Mouse (Mus musculus): Measurements from ENCODE around the gene Ranbp17.
A peak's percentile ranks its signal among the peaks of the same experiment; 100 is the strongest.

Ranbp17 gene

GRCm38 (mm10) chr11:33399346-33399745 lies 114.2 kb downstream of the Ranbp17 start:
- DNase-seq, result no peak

DNA sequence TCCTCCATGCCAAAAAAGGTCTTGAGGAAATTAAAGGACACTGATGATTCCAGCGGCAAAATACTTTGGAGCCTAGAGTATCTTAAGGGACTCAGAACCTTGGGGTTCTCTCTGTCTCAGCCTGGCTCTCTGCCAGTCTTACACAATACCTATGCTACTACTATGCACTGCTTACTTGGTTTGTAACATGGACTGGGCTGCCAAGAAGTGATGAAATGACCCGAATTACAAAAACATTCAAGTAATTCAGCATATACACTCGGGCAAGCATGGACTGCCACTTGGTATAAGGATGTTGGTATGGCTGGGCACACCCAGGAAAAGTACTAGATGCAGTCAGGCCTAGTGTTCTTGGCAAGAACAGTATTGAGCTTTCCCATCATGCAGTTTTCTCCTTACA lies 114.8 kb downstream of the Ranbp17 start:
- DNase-seq, result no peak

DNA sequence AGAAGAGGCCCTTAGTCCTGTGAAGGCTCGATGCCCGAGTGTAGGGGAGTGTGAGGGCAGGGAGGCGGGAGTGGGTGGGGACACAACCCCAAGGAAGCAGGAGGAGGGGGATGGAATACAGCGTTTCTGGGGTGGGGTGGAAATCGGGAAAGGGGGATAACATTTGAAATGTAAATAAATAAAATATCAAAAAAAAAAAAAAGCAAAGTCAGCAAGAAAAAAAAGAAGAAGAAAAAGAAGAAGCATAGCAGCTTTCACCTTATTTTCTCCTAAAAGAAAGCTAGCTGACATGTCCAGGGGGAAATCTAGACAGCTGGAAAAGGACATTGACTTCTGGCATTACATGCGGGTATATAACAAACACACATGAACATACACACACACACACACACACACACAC lies 117.3 kb downstream of the Ranbp17 start:
- DNase-seq, result no peak

- no peak for DNase-seq
These were observed 119.5 kb downstream of the Ranbp17 start for GRCm38 (mm10) chr11:33394093-33394492.

DNA sequence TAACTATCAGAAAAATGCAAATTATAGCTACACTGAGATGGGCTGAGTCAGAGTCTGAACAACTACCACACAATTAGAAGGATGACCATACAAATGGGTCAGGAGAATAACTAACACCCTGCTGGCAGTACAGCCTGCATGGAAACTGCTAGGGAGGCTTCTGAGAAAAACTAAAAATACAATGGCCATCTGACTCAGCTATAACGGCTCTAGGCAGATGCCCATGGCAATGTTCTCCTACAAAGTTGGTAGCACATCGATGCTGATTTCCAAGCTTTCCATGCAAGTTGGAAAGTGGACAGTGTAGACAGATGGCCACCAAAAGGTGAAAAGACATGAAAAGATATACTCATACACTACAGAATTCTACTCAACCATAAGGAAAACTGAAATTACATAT lies 124.9 kb downstream of the Ranbp17 start:
- DNase-seq, result peak; percentile 35

DNA sequence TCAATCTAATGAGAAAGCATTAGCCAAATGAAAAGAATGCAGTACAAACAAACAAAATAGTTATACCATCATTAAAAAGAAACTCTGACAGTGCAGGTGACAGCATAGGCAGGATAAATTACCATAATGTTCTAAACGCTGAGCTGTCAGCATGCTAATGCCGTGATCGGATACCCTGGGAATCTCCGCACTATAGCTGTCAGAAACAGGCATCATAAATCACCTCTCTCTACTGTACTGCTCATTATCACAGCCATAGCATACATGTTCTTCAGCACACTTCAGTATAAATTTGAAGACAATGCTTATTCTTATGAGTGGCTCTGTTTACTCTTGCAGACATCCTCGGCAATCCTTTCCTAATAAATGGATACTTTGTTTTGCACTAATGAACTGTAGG lies 151.7 kb downstream of the Ranbp17 start:
- no peak for DNase-seq

DNA sequence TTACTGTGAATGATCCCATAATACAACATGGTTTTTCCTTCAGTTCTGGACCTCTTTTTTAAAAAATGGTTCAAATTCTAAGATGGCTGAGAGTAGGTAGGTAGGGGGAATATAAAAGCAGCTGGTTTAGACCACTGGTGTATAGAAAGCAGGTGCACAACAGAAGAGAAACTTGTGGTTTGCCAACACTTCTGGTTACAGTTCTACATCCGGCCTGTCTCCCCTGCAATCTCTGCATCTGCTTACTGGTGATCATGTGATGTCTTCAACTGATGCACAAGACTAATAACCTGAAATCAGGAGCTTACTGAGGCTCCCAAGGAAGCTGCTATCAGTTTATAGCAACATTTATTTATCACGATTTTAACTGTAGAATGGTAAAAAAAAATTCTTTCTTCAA lies 164.3 kb downstream of the Ranbp17 start:
- no peak for DNase-seq

- DNase-seq, result no peak
These were observed 171.5 kb downstream of the Ranbp17 start for GRCm38 (mm10) chr11:33342061-33342460.

DNA sequence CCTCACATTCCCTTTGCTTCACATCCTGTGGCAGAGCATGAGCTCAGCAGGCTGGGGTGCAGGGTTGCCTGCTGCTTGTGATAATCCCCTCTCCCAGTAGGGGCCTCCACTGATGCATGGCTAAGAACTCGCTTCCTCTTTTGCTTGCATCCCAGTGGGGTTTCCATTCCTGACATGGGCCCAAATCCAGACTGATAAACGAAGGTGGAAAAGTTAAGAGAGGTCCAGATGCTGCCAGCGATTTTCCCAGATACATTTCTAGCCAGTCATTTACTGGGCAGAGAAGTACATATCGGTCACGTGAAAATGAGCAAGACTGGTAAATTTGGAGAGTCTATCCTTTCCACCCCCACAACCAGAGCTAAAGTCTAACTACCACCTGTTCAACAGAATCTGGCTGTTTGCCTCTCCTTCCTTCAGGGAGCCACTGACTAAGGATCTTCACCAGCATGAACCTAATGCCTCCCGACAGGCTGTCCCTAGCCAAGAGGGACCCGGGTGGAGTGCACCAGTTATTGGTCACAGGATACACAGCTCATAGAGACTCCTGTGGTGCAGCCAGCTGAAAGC lies 176.9 kb downstream of the Ranbp17 start:
- peak; percentile 98 for DNase-seq

DNA sequence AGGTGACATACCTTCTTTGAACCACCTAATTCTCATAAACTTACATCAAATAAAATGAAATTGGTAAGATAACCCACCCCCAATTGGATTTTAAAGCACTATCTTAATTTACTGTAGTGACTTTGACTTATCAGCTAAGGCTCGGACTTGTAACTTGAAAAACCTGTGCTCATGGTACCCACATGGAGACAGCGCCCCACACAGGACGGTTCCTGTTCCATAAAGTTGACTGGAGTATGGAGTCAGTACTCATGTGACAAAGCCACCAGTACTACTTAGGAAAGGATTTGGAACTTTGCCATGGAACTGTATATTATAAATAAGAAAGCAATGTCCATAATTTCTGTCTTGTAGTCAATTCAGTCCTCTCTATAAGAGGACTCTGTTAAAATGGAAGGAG lies 177.9 kb downstream of the Ranbp17 start:
- DNase-seq, result no peak

- no peak for DNase-seq
These were observed 181.4 kb downstream of the Ranbp17 start for GRCm38 (mm10) chr11:33332137-33332536.

DNA sequence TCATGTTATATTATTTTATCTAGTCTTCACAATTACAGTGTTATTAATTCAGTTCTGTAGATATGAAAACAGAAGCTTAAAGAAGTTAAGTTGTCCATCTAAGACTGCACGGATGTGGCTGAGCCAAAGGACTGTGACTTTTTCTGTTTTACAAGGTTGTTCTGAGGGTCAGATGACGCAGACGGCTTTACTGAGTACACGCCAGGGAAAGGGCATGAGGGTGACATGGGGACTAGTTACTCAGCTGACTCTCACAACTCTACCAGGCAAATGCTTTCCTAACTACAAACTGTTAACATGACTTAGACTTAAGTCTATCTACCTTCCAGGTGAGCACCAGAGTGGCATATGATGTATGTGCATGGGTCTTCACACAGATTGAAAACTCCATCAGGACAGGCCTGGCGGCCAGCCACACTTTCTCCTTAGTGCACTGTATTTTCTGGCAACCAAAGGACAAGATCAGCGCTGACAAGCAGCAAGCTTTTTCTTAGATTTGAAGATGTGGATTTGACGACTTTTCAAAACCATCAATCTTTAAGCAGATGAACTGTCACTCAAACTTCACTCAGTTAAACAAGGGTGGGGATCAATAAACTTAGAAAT lies 194.4 kb downstream of the Ranbp17 start:
- no peak for DNase-seq

DNA sequence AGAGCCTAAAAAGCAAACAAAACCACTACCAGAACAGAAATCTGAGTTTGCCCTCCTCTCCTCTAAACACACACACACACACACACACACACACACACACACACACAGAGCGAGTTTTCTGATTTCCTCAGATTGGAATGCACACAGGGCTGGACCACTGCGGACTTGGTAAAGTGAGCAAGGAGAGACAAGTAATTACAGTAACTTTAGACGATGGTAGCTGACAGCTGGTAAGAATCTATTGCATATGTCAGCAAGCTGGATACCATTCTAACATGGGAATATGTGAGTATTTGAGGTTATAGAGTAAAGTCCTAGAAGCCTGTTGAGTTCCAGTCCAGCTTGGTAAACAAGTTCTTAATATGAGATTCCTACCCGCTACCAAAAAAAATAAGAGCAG lies 204.0 kb downstream of the Ranbp17 start:
- no peak for DNase-seq

GRCm38 (mm10) chr11:33300859-33301258 lies 212.7 kb downstream of the Ranbp17 start:
- peak; percentile 48 for DNase-seq

DNA sequence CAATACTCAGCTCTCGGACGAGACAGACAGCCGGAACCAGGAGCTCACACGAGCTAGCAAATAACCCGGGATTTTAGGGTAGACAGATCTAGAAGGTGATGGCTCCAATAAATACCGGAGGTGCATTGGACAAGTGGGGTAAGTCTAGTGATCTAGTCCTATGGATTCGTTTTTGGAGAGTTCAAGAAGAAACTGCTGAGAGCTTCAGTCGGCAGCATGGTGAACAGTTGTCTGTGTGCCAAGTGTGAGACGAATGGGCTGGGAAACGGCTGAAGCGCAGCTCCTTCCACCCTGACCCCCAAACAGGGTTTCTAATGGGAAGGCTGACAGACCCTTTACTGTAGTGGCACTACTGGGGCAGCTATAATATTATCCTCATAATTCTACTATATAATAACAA lies 214.2 kb downstream of the Ranbp17 start:
- DNase-seq, result peak; percentile 66

DNA sequence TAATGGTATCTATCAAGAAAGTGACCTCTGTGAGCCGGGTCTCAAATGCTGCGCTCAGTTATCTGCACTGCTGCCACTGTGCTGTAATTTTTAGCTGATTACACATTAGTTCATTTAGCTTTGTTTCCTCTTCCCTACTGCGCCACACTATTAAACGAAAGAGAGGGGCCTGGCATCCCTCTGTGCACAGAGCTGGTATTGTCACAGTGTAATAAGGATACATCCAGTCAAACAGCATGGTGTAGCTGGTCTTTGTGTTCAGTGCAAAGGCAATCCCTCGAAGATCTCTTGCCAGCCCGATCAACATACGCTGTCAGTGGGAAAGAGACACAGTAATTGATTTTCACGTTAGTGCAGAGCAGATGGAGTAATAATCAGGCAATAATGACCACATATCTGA lies 216.4 kb downstream of the Ranbp17 start:
- DNase-seq, result peak; percentile 26

GRCm38 (mm10) chr11:33295422-33295821 lies 218.1 kb downstream of the Ranbp17 start:
- peak; percentile 61 for DNase-seq

GRCm38 (mm10) chr11:33294063-33294462 lies 219.5 kb downstream of the Ranbp17 start:
- no peak for DNase-seq

DNA sequence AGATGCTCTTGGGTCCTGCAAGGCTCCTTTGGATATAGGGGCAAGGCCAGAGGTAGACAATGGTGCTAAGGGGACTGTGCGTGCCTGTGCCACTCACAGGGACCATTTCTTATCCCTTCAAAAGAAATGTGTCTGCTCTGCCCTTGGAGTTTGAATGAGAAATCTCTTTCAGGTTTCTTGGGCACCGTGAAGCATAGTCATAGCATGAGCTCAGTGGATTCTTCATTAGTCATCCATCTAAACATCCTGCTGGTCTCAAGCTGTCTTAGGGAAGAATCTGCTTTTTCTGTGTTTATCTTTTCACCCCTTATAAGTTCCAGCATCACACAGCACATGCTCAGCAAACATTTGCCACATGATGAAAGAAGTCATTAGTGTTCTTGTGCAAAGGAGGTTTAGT lies 235.0 kb downstream of the Ranbp17 start:
- DNase-seq, result no peak

DNA sequence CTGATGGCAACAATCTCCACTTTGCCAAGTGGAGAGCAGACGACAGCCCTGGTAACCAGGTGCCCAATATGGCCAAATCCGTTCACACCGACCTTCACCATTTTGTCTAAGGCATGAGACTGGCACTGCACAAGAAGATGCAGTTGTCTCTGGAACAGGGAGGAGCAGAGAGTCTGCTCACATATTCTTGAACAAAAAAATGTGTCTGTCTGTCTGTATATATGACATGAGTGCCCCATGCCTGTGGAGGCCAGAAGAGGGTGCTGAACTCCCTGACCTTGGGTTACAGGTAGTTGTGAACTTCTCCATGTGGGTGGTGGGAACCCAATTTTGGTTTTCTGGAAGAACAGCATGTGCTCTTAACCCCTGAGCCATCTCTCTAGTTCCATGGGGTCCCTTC lies 236.9 kb downstream of the Ranbp17 start, which contains the start of gene Gm12117:
Gene Gm12117, minus strand, starts transcription at position 101 of the 400 bp plus-strand sequence.
- DNase-seq, result no peak

- DNase-seq, result no peak
These were observed 238.7 kb downstream of the Ranbp17 start for GRCm38 (mm10) chr11:33274816-33275215.

GRCm38 (mm10) chr11:33274294-33274693 lies 239.3 kb downstream of the Ranbp17 start:
- no peak for DNase-seq

DNA sequence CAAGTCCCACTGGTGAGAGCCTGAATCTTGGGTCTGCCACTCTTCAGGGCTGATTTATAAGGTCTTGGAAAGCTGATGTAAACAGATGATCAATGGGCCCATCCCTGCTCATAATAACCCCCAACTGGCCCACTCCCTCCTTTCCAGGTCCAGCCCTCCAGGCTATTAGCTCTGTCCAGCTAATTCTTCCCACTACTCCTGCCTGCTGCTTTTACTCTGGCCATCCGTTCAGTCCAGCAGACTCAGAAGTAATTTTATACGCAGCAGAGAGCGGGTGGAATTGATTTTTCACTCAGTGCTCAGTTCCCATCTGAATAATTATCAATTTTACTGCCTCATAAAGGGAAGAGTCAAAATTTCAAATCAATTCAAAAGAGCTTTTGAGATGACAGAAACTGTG lies 273.3 kb downstream of the Ranbp17 start:
- DNase-seq, result no peak

DNA sequence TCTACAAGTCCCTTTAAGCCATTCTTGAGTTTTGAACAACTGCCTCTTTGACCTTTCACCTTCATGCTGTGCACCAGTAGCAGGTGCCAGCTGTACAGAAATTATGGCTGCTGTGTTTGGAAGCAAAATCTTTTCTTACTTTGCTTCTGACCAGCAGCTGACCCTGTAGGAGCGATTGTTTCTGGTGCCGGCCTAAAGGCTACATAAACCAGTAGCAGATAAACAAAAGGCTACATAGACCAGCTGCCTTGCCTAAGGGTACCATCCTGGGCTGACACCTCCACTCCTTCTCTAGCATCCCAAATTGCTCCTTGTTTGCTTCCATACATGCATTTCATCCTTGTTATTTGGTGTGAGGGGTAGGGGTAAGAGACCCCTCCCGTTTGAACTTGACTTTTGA lies 279.4 kb downstream of the Ranbp17 start:
- no peak for DNase-seq

- no peak for DNase-seq
These were observed 281.5 kb downstream of the Ranbp17 start for GRCm38 (mm10) chr11:33232056-33232455.

All from cerebellum, adult 9-10 months (tissue).